Mouse (Mus musculus) limb, embryonic 13.5 days (tissue): Measurements from ENCODE around the gene Mmadhc. TPM values are rescaled to one million over a fixed set of nuclear protein-coding genes. Genes with fewer than 3 reads are reported as not detected.

Experiments used
- ATAC-seq: fragments of 200-750 bp; cut with Nextera tagmentation; 2 replicates; pipeline ENCODE4 v1.8.0; 2017; ENCODE audit warnings: low read depth, moderate number of reproducible peaks, moderate TSS enrichment; ENCODE audit not compliant: low FRiP score
- H3K27ac ChIP-seq: fragments of 300-500 bp; sonication (generic); 2 replicates; pipeline ENCODE4 v1.5.1; 2015; ENCODE audit warnings: inconsistent platforms, mild to moderate bottlenecking, moderate library complexity
- H3K27me3 ChIP-seq: fragments of 300-500 bp; sonication (generic); 2 replicates; pipeline ENCODE4 v1.6.1; 2015; ENCODE audit warnings: mild to moderate bottlenecking, inconsistent platforms
- H3K36me3 ChIP-seq: fragments of 300-500 bp; sonication (generic); 2 replicates; pipeline ENCODE4 v1.6.1; 2015; ENCODE audit warnings: inconsistent platforms, mild to moderate bottlenecking, moderate library complexity
- H3K4me1 ChIP-seq: fragments of 300-500 bp; sonication (generic); 2 replicates; pipeline ENCODE4 v1.6.1; 2015; ENCODE audit warnings: inconsistent platforms
- H3K4me2 ChIP-seq: fragments of 300-500 bp; sonication (generic); replicated peaks from 2 replicates; pipeline ENCODE4 v1.6.1; 2015; ENCODE audit warnings: inconsistent platforms, mild to moderate bottlenecking, moderate library complexity
- H3K4me3 ChIP-seq: fragments of 300-500 bp; sonication (generic); 2 replicates; pipeline ENCODE4 v1.5.1; 2015; ENCODE audit warnings: moderate library complexity, mild to moderate bottlenecking, inconsistent platforms
- H3K9ac ChIP-seq: fragments of 300-500 bp; sonication (generic); 2 replicates; pipeline ENCODE4 v1.6.1; 2015; ENCODE audit warnings: mild to moderate bottlenecking, inconsistent platforms
- H3K9me3 ChIP-seq: fragments of 300-500 bp; sonication (generic); 2 replicates; pipeline ENCODE4 v1.6.1; 2016; ENCODE audit warnings: inconsistent platforms
- WGBS: fragments of 180-500 bp; shearing (Covaris S2); methylation state at CpG from one replicate; pipeline ENCODE4 v1.1.7; 2015; 5-methylcytosine and 5-hydroxymethylcytosine counted together
- polyA plus RNA-seq: library from polyadenylated mRNA; unstranded; fragments of >200 nt; fragmentation: Nextera tagmentation; extraction: Ambion mirVana; gene quantifications from 2 replicates; pipeline ENCODE4 v1.2.1, GENCODE M21; 2015

Mmadhc gene
- polyA plus RNA-seq, 1 experiment from 2014 or later = 173 TPM

DNA sequence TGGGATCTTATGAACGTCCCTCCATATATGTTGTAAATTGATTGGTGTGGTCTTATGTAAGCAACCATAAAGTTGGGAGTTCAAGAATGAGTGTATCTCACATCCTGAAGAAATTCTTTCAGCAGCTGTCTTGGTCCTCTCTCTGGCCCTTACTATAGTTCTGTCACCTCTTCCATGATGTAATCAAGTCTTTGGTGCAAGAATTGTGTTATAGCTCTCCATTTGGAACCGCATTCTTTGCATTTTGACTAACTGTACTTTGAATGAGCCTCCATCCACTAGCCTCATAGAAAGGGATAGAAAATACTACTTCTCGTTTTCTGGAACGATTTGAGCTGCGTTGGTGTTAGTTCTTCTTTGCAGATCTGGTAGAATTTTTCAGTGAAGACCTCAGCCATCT, 41.6 kb downstream of the Mmadhc start:
- WGBS = 85% methylated on average over 5 of the region's 5 CpGs
- Histone ChIP-seq H3K36me3 (no peaks in the 10 kb centered on the region), H3K27ac (no peak overlapping the region), H3K27me3 (no peaks in the 10 kb centered on the region), H3K4me1 (no peaks in the 10 kb centered on the region), H3K9me3 (no peaks in the 10 kb centered on the region), H3K4me3 (no peak overlapping the region), H3K4me2 (no peak overlapping the region), H3K9ac (no peak overlapping the region)
- ATAC-seq = no peak

DNA sequence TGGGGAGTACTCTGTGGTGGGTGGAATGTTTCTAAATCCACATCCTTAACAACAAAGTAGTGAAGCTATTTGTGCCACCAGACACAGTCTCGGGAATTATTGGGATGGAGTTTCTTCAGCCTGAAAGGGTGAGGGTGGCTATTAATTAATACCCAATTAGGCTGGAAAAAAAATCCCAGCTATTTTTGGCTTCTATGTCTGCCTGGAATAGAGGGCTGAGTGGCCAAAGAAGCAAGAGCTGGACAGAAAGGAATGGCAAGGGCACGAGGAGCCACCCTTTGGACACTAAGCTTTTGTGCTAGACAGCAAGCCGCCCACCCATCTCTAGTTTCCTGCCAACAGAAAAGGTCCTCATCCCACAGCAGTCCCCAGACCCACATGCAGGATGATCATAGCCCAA, 48.0 kb downstream of the Mmadhc start:
- 74% methylated on average over 3 of the region's 3 CpGs for WGBS

DNA sequence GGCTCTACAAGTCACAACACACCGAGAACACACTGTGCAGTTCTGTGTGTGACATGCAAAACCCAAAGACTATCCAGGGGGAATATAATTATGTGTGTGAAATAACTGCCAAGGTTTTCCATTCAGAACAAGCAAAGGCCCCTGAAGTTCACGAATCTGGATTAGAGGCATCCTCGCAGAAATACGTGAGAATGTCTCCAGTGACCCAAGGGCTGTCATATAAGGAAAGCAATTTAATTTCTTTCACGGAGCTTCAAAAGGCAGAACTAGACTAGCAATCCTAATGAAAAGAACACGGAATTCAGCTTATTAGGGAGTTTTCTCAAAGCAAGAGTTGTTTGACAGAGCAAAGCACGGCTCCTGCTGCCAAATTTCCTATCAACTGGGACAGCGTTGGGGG, 63.1 kb downstream of the Mmadhc start:
- no peak overlapping the region for H3K9ac ChIP-seq
- no peaks in the 10 kb centered on the region for H3K36me3 ChIP-seq
- H3K27ac ChIP-seq = no peak overlapping the region
- no peaks in the 10 kb centered on the region for H3K27me3 ChIP-seq
- ATAC-seq = no peak
- WGBS = 70% methylated on average over 8 of the region's 8 CpGs
- no peaks in the 10 kb centered on the region for H3K4me1 ChIP-seq
- no peaks in the 10 kb centered on the region for H3K9me3 ChIP-seq
- H3K4me3 ChIP-seq = no peak overlapping the region
- no peak overlapping the region for H3K4me2 ChIP-seq

More for the DNA sequence above, 48.0 kb downstream of the Mmadhc start:
- no peak overlapping the region for H3K9ac ChIP-seq
- H3K9me3 ChIP-seq = no peaks in the 10 kb centered on the region
- ATAC-seq = no peak
- H3K36me3 ChIP-seq = no peaks in the 10 kb centered on the region
- no peak overlapping the region for H3K4me2 ChIP-seq
- no peak overlapping the region for H3K27ac ChIP-seq
- H3K4me1 ChIP-seq = no peaks in the 10 kb centered on the region
- H3K4me3 ChIP-seq = no peak overlapping the region
- no peaks in the 10 kb centered on the region for H3K27me3 ChIP-seq

Other genes starting within 250 kb of the Mmadhc start
- gene Lypd6, start 230.4 kb downstream of the Mmadhc start, polyA plus RNA-seq = 11.0 and 12.2 TPM in 2 replicates